Mouse (Mus musculus): ENCODE data around the gene Abcc8. TPM values are rescaled to one million over a fixed set of nuclear protein-coding genes. Genes with fewer than 3 reads are reported as not detected.

Gene Abcc8
- polyA plus RNA-seq, 1 experiment from 2014 or later, result 0.31 TPM

DNA sequence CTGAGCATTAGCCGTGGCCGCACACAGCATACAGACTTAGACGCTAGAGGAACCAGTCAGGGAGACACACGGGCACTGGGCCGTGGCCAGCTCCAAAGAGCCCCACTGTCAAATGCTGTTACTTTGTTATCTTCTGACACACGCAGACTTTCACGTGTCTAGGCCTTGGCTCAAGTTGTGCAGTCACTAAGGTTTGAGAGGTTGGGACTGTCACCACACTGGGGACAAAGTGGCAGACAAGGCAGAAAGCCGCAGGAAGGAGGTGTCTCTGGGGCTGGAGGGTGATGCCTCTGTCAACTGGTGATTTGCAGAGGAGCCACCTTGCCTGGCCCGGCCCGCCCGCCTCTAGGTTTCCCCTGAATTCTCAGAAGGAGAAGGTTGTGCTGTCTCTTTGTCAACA lies 54.5 kb downstream of the Abcc8 start:
- Histone ChIP-seq H3K4me1 (ENCODE audit: control insufficient read depth, low read depth, low read length) (no peaks in the 10 kb centered on the region; the same call in 1 of the 2 replicates), H3K9me3 (replicated peaks; ENCODE audit: control insufficient read depth, low read length) (no peaks in the 10 kb centered on the region), H3K36me3 (ENCODE audit: control insufficient read depth, insufficient read depth) (no peaks in the 10 kb centered on the region), H3K27ac (ENCODE audit: low read length) (no peak overlapping the region), H3K4me2 (ENCODE audit: low read depth, low read length) (no peak overlapping the region), H3K9ac (ENCODE audit: low read depth, low read length) (no peak overlapping the region), H3K27me3 (ENCODE audit: control insufficient read depth, insufficient read depth, low read depth, low read length) (no peaks in the 10 kb centered on the region), H3K4me3 (ENCODE audit: low read depth, low read length) (no peak overlapping the region)
- ATAC-seq (ENCODE audit: low read depth), result no peak
- 71% methylated on average over 11 of the region's 11 CpGs for WGBS (ENCODE audit: insufficient replicate concordance)

DNA sequence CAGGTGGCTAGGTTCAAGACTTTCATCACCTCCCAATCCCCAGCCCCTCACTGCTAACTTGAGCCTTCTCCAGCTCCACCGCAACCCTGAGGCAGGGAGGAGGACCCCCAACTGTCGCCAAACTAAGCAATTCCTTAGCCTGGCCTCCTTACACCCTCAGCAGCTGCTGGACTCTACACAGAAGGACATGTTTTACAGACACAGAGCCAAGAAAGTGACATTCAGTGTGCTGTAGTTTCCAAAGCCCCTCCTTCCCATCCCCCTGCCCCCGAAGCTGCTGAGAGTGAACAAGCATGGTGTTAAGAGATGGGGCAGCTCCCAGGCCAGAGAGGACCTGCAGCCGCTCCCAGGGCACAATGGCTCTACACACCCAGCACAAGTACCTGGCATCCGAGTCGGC lies 55.4 kb downstream of the Abcc8 start:
- H3K4me1 ChIP-seq (ENCODE audit: control insufficient read depth, low read depth, low read length), result no peaks in the 10 kb centered on the region; the same call in 1 of the 2 replicates
- H3K9ac ChIP-seq (ENCODE audit: low read depth, low read length), result no peak overlapping the region
- H3K9me3 ChIP-seq (replicated peaks; ENCODE audit: control insufficient read depth, low read length), result no peaks in the 10 kb centered on the region
- H3K36me3 ChIP-seq (ENCODE audit: control insufficient read depth, insufficient read depth), result no peaks in the 10 kb centered on the region
- 70% methylated on average over 6 of the region's 6 CpGs for WGBS (ENCODE audit: insufficient replicate concordance)
- H3K4me3 ChIP-seq (ENCODE audit: low read depth, low read length), result no peak overlapping the region
- ATAC-seq (ENCODE audit: low read depth), result no peak
- no peaks in the 10 kb centered on the region for H3K27me3 ChIP-seq (ENCODE audit: control insufficient read depth, insufficient read depth, low read depth, low read length)
- no peak overlapping the region for H3K4me2 ChIP-seq (ENCODE audit: low read depth, low read length)
- no peak overlapping the region for H3K27ac ChIP-seq (ENCODE audit: low read length)

GRCm38 (mm10) chr7:46122964-46123363 lies 56.9 kb downstream of the Abcc8 start:
- WGBS (ENCODE audit: insufficient replicate concordance), result 36% methylated on average over 4 of the region's 4 CpGs
- Histone ChIP-seq H3K9me3 (replicated peaks; ENCODE audit: control insufficient read depth, low read length) (no peaks in the 10 kb centered on the region), H3K4me1 (ENCODE audit: control insufficient read depth, low read depth, low read length) (no peaks in the 10 kb centered on the region; the same call in 1 of the 2 replicates), H3K4me3 (ENCODE audit: low read depth, low read length) (no peak overlapping the region), H3K27me3 (ENCODE audit: control insufficient read depth, insufficient read depth, low read depth, low read length) (no peaks in the 10 kb centered on the region), H3K27ac (ENCODE audit: low read length) (no peak overlapping the region), H3K36me3 (ENCODE audit: control insufficient read depth, insufficient read depth) (no peaks in the 10 kb centered on the region), H3K9ac (ENCODE audit: low read depth, low read length) (no peak overlapping the region), H3K4me2 (ENCODE audit: low read depth, low read length) (no peak overlapping the region)
- 0 out of 2 replicates have a peak, but pooled peaks have one; percentile 50 for ATAC-seq (ENCODE audit: low read depth)

DNA sequence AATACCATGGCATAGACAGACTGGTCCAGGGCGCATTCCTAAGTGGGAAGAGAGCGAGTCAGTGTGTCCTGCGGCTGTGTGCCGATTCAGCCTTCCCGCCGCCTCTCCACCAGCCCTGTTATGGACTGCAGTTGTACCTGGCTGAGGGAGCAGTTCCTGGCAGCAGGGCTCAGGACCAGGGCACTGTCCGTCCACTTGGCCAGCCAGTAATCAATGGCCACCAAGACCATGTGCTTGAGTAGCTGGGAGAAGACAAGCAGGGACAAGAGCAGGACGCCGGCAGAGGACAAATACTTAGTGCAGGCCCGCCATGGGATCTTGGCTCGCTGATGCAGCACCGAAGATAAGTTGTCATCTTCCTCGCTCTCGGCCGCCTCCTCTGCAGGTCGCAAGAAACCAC lies 62.8 kb downstream of the Abcc8 start:
- no peaks in the 10 kb centered on the region for H3K9me3 ChIP-seq (replicated peaks; ENCODE audit: control insufficient read depth, low read length)
- WGBS (ENCODE audit: insufficient replicate concordance), result 75% methylated on average over 16 of the region's 16 CpGs
- no peaks in the 10 kb centered on the region for H3K36me3 ChIP-seq (ENCODE audit: control insufficient read depth, insufficient read depth)
- no peak for ATAC-seq (ENCODE audit: low read depth)
- no peak overlapping the region for H3K9ac ChIP-seq (ENCODE audit: low read depth, low read length)
- H3K4me1 ChIP-seq (ENCODE audit: control insufficient read depth, low read depth, low read length), result no peaks in the 10 kb centered on the region
- H3K4me3 ChIP-seq (ENCODE audit: low read depth, low read length), result no peak overlapping the region
- H3K27me3 ChIP-seq (ENCODE audit: control insufficient read depth, insufficient read depth, low read depth, low read length), result no peaks in the 10 kb centered on the region
- no peak overlapping the region for H3K27ac ChIP-seq (ENCODE audit: low read length)
- H3K4me2 ChIP-seq (ENCODE audit: low read depth, low read length), result no peak overlapping the region

- H3K4me1 ChIP-seq (ENCODE audit: control insufficient read depth, low read depth, low read length), result no peaks in the 10 kb centered on the region
- no peaks in the 10 kb centered on the region for H3K9me3 ChIP-seq (replicated peaks; ENCODE audit: control insufficient read depth, low read length)
- H3K27me3 ChIP-seq (ENCODE audit: control insufficient read depth, insufficient read depth, low read depth, low read length), result no peaks in the 10 kb centered on the region
- H3K27ac ChIP-seq (ENCODE audit: low read length), result no peak overlapping the region
- no peak overlapping the region for H3K9ac ChIP-seq (ENCODE audit: low read depth, low read length)
- H3K4me2 ChIP-seq (ENCODE audit: low read depth, low read length), result no peak overlapping the region
- H3K36me3 ChIP-seq (ENCODE audit: control insufficient read depth, insufficient read depth), result no peaks in the 10 kb centered on the region
- no peak for ATAC-seq (ENCODE audit: low read depth)
- no peak overlapping the region for H3K4me3 ChIP-seq (ENCODE audit: low read depth, low read length)
- WGBS (ENCODE audit: insufficient replicate concordance), result 41% methylated on average over 10 of the region's 10 CpGs
These were observed 63.7 kb downstream of the Abcc8 start for GRCm38 (mm10) chr7:46116118-46116581.

GRCm38 (mm10) chr7:46113435-46113834 lies 66.4 kb downstream of the Abcc8 start:
- H3K4me2 ChIP-seq (ENCODE audit: low read depth, low read length), result no peak overlapping the region
- no peak for ATAC-seq (ENCODE audit: low read depth)
- H3K4me1 ChIP-seq (ENCODE audit: control insufficient read depth, low read depth, low read length), result no peaks in the 10 kb centered on the region
- no peaks in the 10 kb centered on the region for H3K9me3 ChIP-seq (replicated peaks; ENCODE audit: control insufficient read depth, low read length)
- H3K36me3 ChIP-seq (ENCODE audit: control insufficient read depth, insufficient read depth), result no peaks in the 10 kb centered on the region
- H3K27me3 ChIP-seq (ENCODE audit: control insufficient read depth, insufficient read depth, low read depth, low read length), result no peaks in the 10 kb centered on the region
- H3K4me3 ChIP-seq (ENCODE audit: low read depth, low read length), result no peak overlapping the region
- 72% methylated on average over 3 of the region's 3 CpGs for WGBS (ENCODE audit: insufficient replicate concordance)
- H3K27ac ChIP-seq (ENCODE audit: low read length), result no peak overlapping the region
- H3K9ac ChIP-seq (ENCODE audit: low read depth, low read length), result no peak overlapping the region

DNA sequence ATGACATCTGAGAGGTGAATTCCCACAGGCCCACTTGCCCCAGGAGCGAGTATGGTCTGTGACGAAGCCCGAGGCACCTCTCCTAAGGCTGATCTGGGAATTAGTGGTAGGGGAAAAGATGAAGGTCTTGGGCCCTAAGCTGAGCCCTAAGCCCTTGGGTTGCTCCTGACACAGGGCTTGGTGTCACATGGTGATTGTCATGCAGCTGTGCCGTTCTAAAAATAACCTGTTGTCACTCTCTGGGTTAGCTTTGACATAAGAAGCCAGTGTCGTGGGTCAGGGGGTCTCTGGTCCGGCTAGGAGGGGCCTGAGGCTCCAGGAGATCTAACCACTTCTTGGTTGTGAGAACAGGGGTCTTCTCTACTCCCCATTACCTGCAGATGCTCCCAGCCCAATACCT lies 67.9 kb downstream of the Abcc8 start:
- WGBS (ENCODE audit: insufficient replicate concordance), result 56% methylated on average over 6 of the region's 6 CpGs
- H3K9me3 ChIP-seq (replicated peaks; ENCODE audit: control insufficient read depth, low read length), result no peaks in the 10 kb centered on the region
- no peak overlapping the region for H3K27ac ChIP-seq (ENCODE audit: low read length)
- no peak for ATAC-seq (ENCODE audit: low read depth)
- no peak overlapping the region for H3K4me3 ChIP-seq (ENCODE audit: low read depth, low read length)
- H3K27me3 ChIP-seq (ENCODE audit: control insufficient read depth, insufficient read depth, low read depth, low read length), result no peaks in the 10 kb centered on the region
- no peaks in the 10 kb centered on the region for H3K4me1 ChIP-seq (ENCODE audit: control insufficient read depth, low read depth, low read length)
- H3K9ac ChIP-seq (ENCODE audit: low read depth, low read length), result no peak overlapping the region
- H3K36me3 ChIP-seq (ENCODE audit: control insufficient read depth, insufficient read depth), result no peaks in the 10 kb centered on the region
- H3K4me2 ChIP-seq (ENCODE audit: low read depth, low read length), result no peak overlapping the region

- H3K9ac ChIP-seq (ENCODE audit: low read depth, low read length), result no peak overlapping the region
- no peak overlapping the region for H3K4me2 ChIP-seq (ENCODE audit: low read depth, low read length)
- no peaks in the 10 kb centered on the region for H3K27me3 ChIP-seq (ENCODE audit: control insufficient read depth, insufficient read depth, low read depth, low read length)
- no peaks in the 10 kb centered on the region for H3K4me1 ChIP-seq (ENCODE audit: control insufficient read depth, low read depth, low read length)
- ATAC-seq (ENCODE audit: low read depth), result no peak
- no peak overlapping the region for H3K4me3 ChIP-seq (ENCODE audit: low read depth, low read length)
- H3K9me3 ChIP-seq (replicated peaks; ENCODE audit: control insufficient read depth, low read length), result no peaks in the 10 kb centered on the region
- H3K36me3 ChIP-seq (ENCODE audit: control insufficient read depth, insufficient read depth), result no peaks in the 10 kb centered on the region
- no peak overlapping the region for H3K27ac ChIP-seq (ENCODE audit: low read length)
- 61% methylated on average over 15 of the region's 15 CpGs for WGBS (ENCODE audit: insufficient replicate concordance)
These were observed 68.5 kb downstream of the Abcc8 start for GRCm38 (mm10) chr7:46111212-46111817.

GRCm38 (mm10) chr7:46110079-46110478 lies 69.8 kb downstream of the Abcc8 start:
- H3K4me3 ChIP-seq (ENCODE audit: low read depth, low read length), result no peak overlapping the region
- no peaks in the 10 kb centered on the region for H3K4me1 ChIP-seq (ENCODE audit: control insufficient read depth, low read depth, low read length)
- no peak overlapping the region for H3K4me2 ChIP-seq (ENCODE audit: low read depth, low read length)
- no peak overlapping the region for H3K9ac ChIP-seq (ENCODE audit: low read depth, low read length)
- no peaks in the 10 kb centered on the region for H3K9me3 ChIP-seq (replicated peaks; ENCODE audit: control insufficient read depth, low read length)
- no peaks in the 10 kb centered on the region for H3K36me3 ChIP-seq (ENCODE audit: control insufficient read depth, insufficient read depth)
- no peak overlapping the region for H3K27ac ChIP-seq (ENCODE audit: low read length)
- no peak for ATAC-seq (ENCODE audit: low read depth)
- no peaks in the 10 kb centered on the region for H3K27me3 ChIP-seq (ENCODE audit: control insufficient read depth, insufficient read depth, low read depth, low read length)
- WGBS (ENCODE audit: insufficient replicate concordance), result 57% methylated on average over 3 of the region's 3 CpGs

All from liver, embryonic 16.5 days (tissue).